Mouse (Mus musculus) cerebral cortex, adult 2 months (tissue): ENCODE results near the gene Endod1.

ENCODE experiments used
- WGBS: fragments of 180-500 bp; shearing (Covaris S2); methylation state at CpG from one replicate; pipeline ENCODE4 v1.1.7; 2018; 5-methylcytosine and 5-hydroxymethylcytosine counted together

The Endod1 gene

GRCm38 (mm10) chr9:14381353-14382055 lies at the start of gene Endod1:
TSS of gene Endod1 (minus strand) at chr9:14381507.
- 4% methylated on average over 8 of the region's 8 CpGs for WGBS

GRCm38 (mm10) chr9:14409153-14409552 lies 27.8 kb upstream of the Endod1 start:
- 93% methylated on average over 5 of the region's 5 CpGs for WGBS

GRCm38 (mm10) chr9:14408044-14408443 lies 26.7 kb upstream of the Endod1 start:
- 81% methylated on average over 4 of the region's 4 CpGs for WGBS

- 79% methylated on average over 1 of the region's 1 CpGs for WGBS
These were observed 24.7 kb upstream of the Endod1 start for GRCm38 (mm10) chr9:14406056-14406455.

- WGBS: 81% methylated on average over 1 of the region's 1 CpGs
These were observed 20.8 kb upstream of the Endod1 start for GRCm38 (mm10) chr9:14402099-14402498.

GRCm38 (mm10) chr9:14400392-14400791 lies 19.1 kb upstream of the Endod1 start:
- 88% methylated on average over 5 of the region's 5 CpGs for WGBS

GRCm38 (mm10) chr9:14398946-14399345 lies 17.6 kb upstream of the Endod1 start:
- 88% methylated on average over 1 of the region's 1 CpGs for WGBS

- 45% methylated on average over 1 of the region's 1 CpGs for WGBS
These were observed 16.8 kb upstream of the Endod1 start for GRCm38 (mm10) chr9:14398084-14398483.

- WGBS: 93% methylated on average over 6 of the region's 6 CpGs
These were observed 16.1 kb upstream of the Endod1 start for GRCm38 (mm10) chr9:14397449-14397819.

GRCm38 (mm10) chr9:14396819-14397448 lies 15.6 kb upstream of the Endod1 start:
- 83% methylated on average over 3 of the region's 3 CpGs for WGBS

GRCm38 (mm10) chr9:14396096-14396495 lies 14.8 kb upstream of the Endod1 start:
- WGBS: 80% methylated on average over 2 of the region's 2 CpGs

- 21% methylated on average over 2 of the region's 2 CpGs for WGBS
These were observed 13.8 kb upstream of the Endod1 start for GRCm38 (mm10) chr9:14394956-14395561.

GRCm38 (mm10) chr9:14391841-14392318 lies 10.6 kb upstream of the Endod1 start:
- WGBS: 75% methylated on average over 3 of the region's 3 CpGs

- WGBS: 79% methylated on average over 9 of the region's 9 CpGs
These were observed 10.0 kb upstream of the Endod1 start for GRCm38 (mm10) chr9:14391286-14391685.

GRCm38 (mm10) chr9:14390278-14390677 lies 9.0 kb upstream of the Endod1 start:
- WGBS: 88% methylated on average over 1 of the region's 1 CpGs

- 59% methylated on average over 4 of the region's 4 CpGs for WGBS
These were observed 7.8 kb upstream of the Endod1 start for GRCm38 (mm10) chr9:14389050-14389621.

- WGBS: 83% methylated on average over 1 of the region's 1 CpGs
These were observed 6.7 kb upstream of the Endod1 start for GRCm38 (mm10) chr9:14388001-14388400.

- 82% methylated on average over 9 of the region's 9 CpGs for WGBS
These were observed 5.5 kb upstream of the Endod1 start for GRCm38 (mm10) chr9:14386831-14387230.

GRCm38 (mm10) chr9:14385665-14386064 lies 4.4 kb upstream of the Endod1 start:
- WGBS: 93% methylated on average over 8 of the region's 8 CpGs

- 94% methylated on average over 4 of the region's 4 CpGs for WGBS
These were observed 2.0 kb upstream of the Endod1 start for GRCm38 (mm10) chr9:14383186-14383920.

GRCm38 (mm10) chr9:14382256-14382791 lies 1.0 kb upstream of the Endod1 start:
- 82% methylated on average over 5 of the region's 5 CpGs for WGBS
